In genomic region chr12:86986562-86986961, GRCm38 (mm10) we compare ENCODE assay signal across 34 mouse cellular contexts. TPM values are rescaled to one million over a fixed set of nuclear protein-coding genes. Genes with fewer than 3 reads are reported as not detected.
"Had no signal": no experiment of that assay in that cellular context is flagged by ENCODE, and none has a peak within 500 bp of the region (broad histone marks: within the 10 kb centered on the region; RNA-seq: fewer than 3 reads in every experiment).

No protein-coding gene starts in this region.

- H3K4me3 ChIP-seq: limb, embryonic 10.5 days; limb, embryonic 12.5 days; limb, embryonic 13.5 days; limb, embryonic 15.5 days; liver, embryonic 12.5 days; liver, embryonic 13.5 days; liver, embryonic 15.5 days; lung, embryonic 15.5 days; megakaryocyte, embryonic 14.5 days; midbrain, embryonic 10.5 days; midbrain, embryonic 12.5 days; midbrain, embryonic 13.5 days; midbrain, embryonic 15.5 days; myocyte had no signal

- H3K27ac ChIP-seq: limb, embryonic 10.5 days; limb, embryonic 12.5 days; limb, embryonic 13.5 days; limb, embryonic 15.5 days; liver, embryonic 12.5 days; liver, embryonic 13.5 days; liver, embryonic 14.5 days; liver, embryonic 15.5 days; lung, embryonic 15.5 days; macrophage; midbrain, embryonic 10.5 days; midbrain, embryonic 12.5 days; midbrain, embryonic 13.5 days; midbrain, embryonic 15.5 days had no signal

- ATAC-seq: liver, embryonic 12.5 days; liver, postnatal 0 days; lung, postnatal 0 days; midbrain, embryonic 13.5 days; midbrain, embryonic 15.5 days; midbrain, embryonic 16.5 days had no signal

- DNase-seq: left cerebral cortex, postnatal 4 days; liver; liver, embryonic 13.5 days; liver, postnatal 0 days; lung, adult 18-20 months; lung, adult 2 months; lung, embryonic 14.5 days; lung, postnatal 10 days; lung, postnatal 14 days; lung, postnatal 36 days; lung, postnatal 4 days; midbrain, embryonic 14.5 days had no signal

RNA-seq across cellular contexts. Expression of gene Zdhhc22, which starts 3.7 kb away (rescaled TPM):
- total RNA-seq: liver, adult 2 months; megakaryocyte progenitor cell, adult 5-6 weeks; megakaryocyte, adult 5-6 weeks; megakaryocyte-erythroid progenitor cell, adult 5-6 weeks had no signal

RNA-seq across cellular contexts. Expression of gene Tmem63c, which starts 34.6 kb away (rescaled TPM):
- total RNA-seq: liver, adult 2 months; megakaryocyte progenitor cell, adult 5-6 weeks; megakaryocyte, adult 5-6 weeks; megakaryocyte-erythroid progenitor cell, adult 5-6 weeks; monocyte, adult 5-6 weeks had no signal
